Mouse (Mus musculus): ENCODE data around the gene Ntn1.

GRCm38 (mm10) chr11:68197471-68197870, 203.2 kb downstream of the Ntn1 start:
- TF ChIP-seq CTCF (IDR thresholded peaks at IDR 0.05; ENCODE audit: extremely low read depth, insufficient read length, insufficient replicate concordance, low read depth, low read length) (no peak), POLR2A (IDR thresholded peaks at IDR 0.05; ENCODE audit: low read depth, low read length) (no peak)

Data from small intestine, adult 2 months (tissue).